Mouse (Mus musculus) lung, embryonic 16.5 days (tissue): ENCODE results near the gene Map2k3. TPM values are rescaled to one million over a fixed set of nuclear protein-coding genes. Genes with fewer than 3 reads are reported as not detected.
A peak's percentile ranks its signal among the peaks of the same experiment; 100 is the strongest.

ENCODE experiments used
- ATAC-seq: fragments of 200-750 bp; cut with Nextera tagmentation; 2 replicates; pipeline ENCODE4 v1.8.0; 2017; ENCODE audit warnings: low read depth, mild to moderate bottlenecking, moderate library complexity
- H3K27ac ChIP-seq: fragments of 300-500 bp; sonication (generic); 2 replicates; pipeline ENCODE4 v1.5.1; 2014; ENCODE audit warnings: mild to moderate bottlenecking, control low read depth, low read length
- H3K27me3 ChIP-seq: fragments of 300-500 bp; sonication (generic); 2 replicates; pipeline ENCODE4 v1.6.1; 2014; ENCODE audit warnings: low read depth, low read length, mixed read lengths; ENCODE audit not compliant: control insufficient read depth, insufficient read depth
- H3K36me3 ChIP-seq: fragments of 300-500 bp; sonication (generic); 2 replicates; pipeline ENCODE4 v1.6.1; 2014; ENCODE audit warnings: low read length; ENCODE audit not compliant: control insufficient read depth, insufficient read depth
- H3K4me1 ChIP-seq: fragments of 300-500 bp; sonication (generic); replicated peaks from 2 replicates; pipeline ENCODE4 v1.6.1; 2014; ENCODE audit warnings: low read length, mixed read lengths; ENCODE audit not compliant: control insufficient read depth, insufficient read depth
- H3K4me2 ChIP-seq: fragments of 300-500 bp; sonication (generic); 2 replicates; pipeline ENCODE4 v1.6.1; 2014; ENCODE audit warnings: low read depth, low read length, control low read depth
- H3K4me3 ChIP-seq: fragments of 300-500 bp; sonication (generic); 2 replicates; pipeline ENCODE4 v1.5.1; 2014; ENCODE audit warnings: mild to moderate bottlenecking, low read length, control low read depth
- H3K9ac ChIP-seq: fragments of 300-500 bp; sonication (generic); 2 replicates; pipeline ENCODE4 v1.6.1; 2014; ENCODE audit warnings: low read length, control low read depth
- H3K9me3 ChIP-seq: fragments of 300-500 bp; sonication (generic); 2 replicates; pipeline ENCODE4 v1.6.1; 2016; ENCODE audit warnings: low read length; ENCODE audit not compliant: control insufficient read depth
- whole genome bisulfite sequencing: fragments of 180-500 bp; shearing (Covaris S2); extraction: QIAGEN DNeasy Blood & Tissue Kit; methylation state at CpG from one replicate; pipeline ENCODE4 v1.1.7; 2014; 5-methylcytosine and 5-hydroxymethylcytosine counted together
- polyA plus RNA-seq: library from polyadenylated mRNA; unstranded; fragments of >200 nt; fragmentation: Nextera tagmentation; extraction: Ambion mirVana; gene quantifications from 2 replicates; pipeline ENCODE4 v1.2.1, GENCODE M21; 2015

Map2k3 gene
- polyA plus RNA-seq, 1 experiment from 2014 or later, result 114 TPM

GRCm38 (mm10) chr11:60945003-60945402, 13.2 kb downstream of the Map2k3 start:
- peaks cover 33% of the 10 kb centered on the region for H3K36me3 ChIP-seq
- WGBS, result 81% methylated on average over 4 of the region's 4 CpGs

DNA sequence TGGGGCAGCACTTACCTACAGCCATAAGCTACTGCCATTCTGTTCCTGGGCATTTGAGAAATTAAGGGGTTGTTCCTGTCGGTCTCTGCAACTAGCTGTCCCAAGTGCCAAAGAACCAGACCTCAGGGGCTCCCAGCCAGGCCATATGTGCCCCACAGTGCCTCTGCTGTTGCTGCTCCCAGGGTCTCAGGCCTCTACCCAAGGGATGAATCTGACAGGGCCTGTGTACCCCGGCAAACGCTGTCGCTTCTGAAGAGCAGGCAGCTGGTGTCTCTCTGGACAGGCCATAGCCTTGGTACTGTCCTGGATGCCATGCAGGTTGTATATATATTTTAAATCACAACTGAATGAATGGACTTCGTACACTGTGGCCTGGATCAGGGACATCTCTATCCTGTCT, 20.1 kb downstream of the Map2k3 start:
- H3K4me2 ChIP-seq, result no peak overlapping the region
- H3K36me3 ChIP-seq, result peaks cover 30% of the 10 kb centered on the region
- H3K27ac ChIP-seq, result no peak overlapping the region
- ATAC-seq, result no peak
- no peak overlapping the region for H3K9ac ChIP-seq
- H3K9me3 ChIP-seq, result no peaks in the 10 kb centered on the region
- H3K27me3 ChIP-seq, result no peaks in the 10 kb centered on the region
- H3K4me1 ChIP-seq, result no peaks in the 10 kb centered on the region; the same call in 1 of the 2 replicates
- WGBS, result 85% methylated on average over 5 of the region's 5 CpGs
- no peak overlapping the region for H3K4me3 ChIP-seq

More at GRCm38 (mm10) chr11:60945003-60945402, 13.2 kb downstream of the Map2k3 start:
- Histone ChIP-seq H3K4me1 (peaks cover 17% of the 10 kb centered on the region), H3K4me2 (no peak overlapping the region), H3K27me3 (no peaks in the 10 kb centered on the region), H3K4me3 (no peak overlapping the region), H3K27ac (no peak overlapping the region), H3K9ac (no peak overlapping the region), H3K9me3 (no peaks in the 10 kb centered on the region)
- no peak for ATAC-seq

- Histone ChIP-seq H3K27me3 (no peaks in the 10 kb centered on the region), H3K4me2 (no peak overlapping the region), H3K36me3 (peaks cover 26% of the 10 kb centered on the region), H3K9me3 (no peaks in the 10 kb centered on the region), H3K9ac (no peak overlapping the region), H3K27ac (no peak overlapping the region), H3K4me3 (no peak overlapping the region), H3K4me1 (no peaks in the 10 kb centered on the region; the same call in 1 of the 2 replicates)
- 77% methylated on average over 3 of the region's 3 CpGs for WGBS
- no peak for ATAC-seq
These were observed 20.5 kb downstream of the Map2k3 start for GRCm38 (mm10) chr11:60952362-60952761.

- no peaks in the 10 kb centered on the region for H3K9me3 ChIP-seq
- H3K4me3 ChIP-seq, result no peak overlapping the region
- H3K4me2 ChIP-seq, result no peak overlapping the region
- no peaks in the 10 kb centered on the region for H3K27me3 ChIP-seq
- no peak for ATAC-seq
- no peak overlapping the region for H3K27ac ChIP-seq
- peaks cover 22% of the 10 kb centered on the region for H3K36me3 ChIP-seq
- no peak overlapping the region for H3K9ac ChIP-seq
- 93% methylated on average over 6 of the region's 6 CpGs for WGBS
- H3K4me1 ChIP-seq, result no peaks in the 10 kb centered on the region; the same call in 1 of the 2 replicates
These were observed 21.2 kb downstream of the Map2k3 start for GRCm38 (mm10) chr11:60952986-60953385.

GRCm38 (mm10) chr11:60953803-60954202, 22.0 kb downstream of the Map2k3 start:
- Histone ChIP-seq H3K9me3 (no peaks in the 10 kb centered on the region), H3K9ac (no peak overlapping the region; the same call in 1 of the 2 replicates), H3K27ac (no peak overlapping the region), H3K4me2 (peak overlapping the region; percentile 6; the same call in 1 of the 2 replicates), H3K36me3 (peaks cover 21% of the 10 kb centered on the region), H3K4me1 (no peaks in the 10 kb centered on the region; the same call in 1 of the 2 replicates), H3K4me3 (no peak overlapping the region), H3K27me3 (no peaks in the 10 kb centered on the region)
- 5% methylated on average over 15 of the region's 15 CpGs for WGBS
- ATAC-seq, result peak; percentile 96

- no peak overlapping the region; the same call in 1 of the 2 replicates for H3K9ac ChIP-seq
- H3K4me3 ChIP-seq, result no peak overlapping the region
- no peaks in the 10 kb centered on the region for H3K27me3 ChIP-seq
- no peak overlapping the region for H3K27ac ChIP-seq
- WGBS, result 59% methylated on average over 10 of the region's 10 CpGs
- H3K36me3 ChIP-seq, result peaks cover 19% of the 10 kb centered on the region
- H3K4me1 ChIP-seq, result no peaks in the 10 kb centered on the region; the same call in 1 of the 2 replicates
- peak; percentile 22 for ATAC-seq
- no peak overlapping the region for H3K4me2 ChIP-seq
- H3K9me3 ChIP-seq, result no peaks in the 10 kb centered on the region
These were observed 22.6 kb downstream of the Map2k3 start for GRCm38 (mm10) chr11:60954255-60955104.

- no peaks in the 10 kb centered on the region for H3K27me3 ChIP-seq
- H3K4me2 ChIP-seq, result no peak overlapping the region
- H3K27ac ChIP-seq, result no peak overlapping the region
- no peak overlapping the region for H3K4me3 ChIP-seq
- 80% methylated on average over 9 of the region's 9 CpGs for WGBS
- no peaks in the 10 kb centered on the region; the same call in 1 of the 2 replicates for H3K4me1 ChIP-seq
- ATAC-seq, result no peak
- peaks cover 16% of the 10 kb centered on the region for H3K36me3 ChIP-seq
- no peak overlapping the region for H3K9ac ChIP-seq
- H3K9me3 ChIP-seq, result no peaks in the 10 kb centered on the region
These were observed 24.0 kb downstream of the Map2k3 start for GRCm38 (mm10) chr11:60955621-60956383.

- no peak for ATAC-seq
- no peak overlapping the region for H3K4me2 ChIP-seq
These were observed 27.1 kb downstream of the Map2k3 start for GRCm38 (mm10) chr11:60958948-60959347.

GRCm38 (mm10) chr11:60961176-60961575, 29.3 kb downstream of the Map2k3 start:
- no peaks in the 10 kb centered on the region for H3K4me1 ChIP-seq
- H3K27me3 ChIP-seq, result no peaks in the 10 kb centered on the region
- no peak overlapping the region for H3K4me3 ChIP-seq
- 44% methylated on average over 1 of the region's 1 CpGs for WGBS
- no peak overlapping the region for H3K9ac ChIP-seq
- H3K4me2 ChIP-seq, result no peak overlapping the region
- no peaks in the 10 kb centered on the region for H3K36me3 ChIP-seq
- H3K27ac ChIP-seq, result no peak overlapping the region
- no peaks in the 10 kb centered on the region for H3K9me3 ChIP-seq
- no peak for ATAC-seq

More at GRCm38 (mm10) chr11:60958948-60959347, 27.1 kb downstream of the Map2k3 start:
- H3K9ac ChIP-seq, result no peak overlapping the region
- no peaks in the 10 kb centered on the region for H3K36me3 ChIP-seq
- no peaks in the 10 kb centered on the region for H3K27me3 ChIP-seq
- H3K27ac ChIP-seq, result no peak overlapping the region
- no peak overlapping the region for H3K4me3 ChIP-seq
- H3K9me3 ChIP-seq, result no peaks in the 10 kb centered on the region
- no peaks in the 10 kb centered on the region; the same call in 1 of the 2 replicates for H3K4me1 ChIP-seq
- WGBS, result 85% methylated on average over 4 of the region's 4 CpGs
